Mouse (Mus musculus) left cerebral cortex, adult 2 months (tissue): ENCODE results near the gene Ccnf. TPM values are rescaled to one million over a fixed set of nuclear protein-coding genes. Genes with fewer than 3 reads are reported as not detected.

Experiments used
- DNase-seq, 2 experiments: peaks; one replicate each; pipeline ENCODE4 v3.0.0; 2021 to 2022; ENCODE audit warnings: low spot score in 2 of 2, mixed read lengths in 1 of 2; ENCODE audit errors: extremely low spot score in 1 of 2
- H3K27ac ChIP-seq: fragments of 200-600 bp; 2 replicates; pipeline ENCODE4 v1.8.1; 2022
- H3K4me3 ChIP-seq: fragments of 200-600 bp; 2 replicates; pipeline ENCODE4 v1.8.1; 2022
- CTCF ChIP-seq: fragments of 200-600 bp; IDR thresholded peaks from 2 replicates; pipeline ENCODE4 v1.8.1; 2022; ENCODE audit warnings: antibody characterized with exemption, mild to moderate bottlenecking, moderate library complexity
- intact Hi-C: fragments of 180-260 bp; cut with DNase I; formaldehyde crosslinking; loops from one replicate; pipeline ENCODE4 v1.15.1; 2025
- total RNA-seq, 2 experiments: library from RNA; stranded (reverse); gene quantifications; 2 replicates each; pipeline ENCODE4 v1.2.3; 2021

Ccnf gene
- total RNA-seq, 2 experiments from 2014 or later = 7.9 to 8.8 TPM

DNA sequence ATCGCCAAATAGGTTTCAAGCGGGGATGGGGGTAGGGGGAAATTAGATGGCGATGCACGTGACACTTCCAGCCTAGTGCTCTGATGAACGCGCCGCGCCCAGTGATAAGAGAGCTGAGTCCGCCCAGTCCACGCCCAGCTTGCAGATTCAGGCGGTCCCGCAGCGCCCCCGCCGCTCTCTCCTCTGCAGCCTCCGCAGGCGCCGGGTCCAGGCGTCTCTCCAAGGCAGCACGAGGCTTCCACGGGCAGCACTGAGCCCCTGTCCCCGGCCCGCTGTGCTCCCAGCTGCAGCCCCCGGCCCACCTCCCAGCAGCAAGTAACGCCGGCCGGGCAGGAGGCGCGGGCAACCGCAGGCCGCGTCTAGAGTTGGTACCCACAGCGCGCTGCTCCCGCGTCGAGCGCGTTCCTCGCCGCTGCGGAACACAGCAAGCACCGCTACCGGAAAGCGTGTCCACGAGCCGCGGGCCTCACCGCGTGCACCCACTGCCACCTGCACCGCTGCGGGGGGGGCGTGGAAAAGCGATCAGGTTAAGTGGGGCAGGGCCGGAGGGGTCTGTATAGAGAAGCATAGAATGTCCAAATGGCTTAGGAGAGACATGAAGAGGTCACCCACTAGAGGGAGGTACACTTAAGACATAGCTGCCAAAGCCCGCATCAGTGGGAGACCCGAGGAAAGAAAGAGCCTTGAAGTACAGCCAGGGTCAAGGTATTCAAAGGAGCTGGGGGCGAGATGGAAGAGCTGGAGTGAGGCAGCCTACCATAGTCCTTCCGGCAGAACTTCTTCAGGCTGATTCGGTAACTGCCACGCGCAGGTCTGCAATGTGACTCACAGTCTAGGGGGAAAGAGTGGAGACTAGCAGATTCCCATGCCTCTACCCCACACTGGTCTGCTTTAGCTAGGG is 44.6 kb downstream of the Ccnf start:
- intact Hi-C loops = no loop called here
- DNase-seq = peak; percentile 73 to 80
- peak; percentile 1 for TF ChIP-seq CTCF
- Histone ChIP-seq H3K27ac (peak overlapping the region; percentile 98), H3K4me3 (peak overlapping the region; percentile 84)

DNA sequence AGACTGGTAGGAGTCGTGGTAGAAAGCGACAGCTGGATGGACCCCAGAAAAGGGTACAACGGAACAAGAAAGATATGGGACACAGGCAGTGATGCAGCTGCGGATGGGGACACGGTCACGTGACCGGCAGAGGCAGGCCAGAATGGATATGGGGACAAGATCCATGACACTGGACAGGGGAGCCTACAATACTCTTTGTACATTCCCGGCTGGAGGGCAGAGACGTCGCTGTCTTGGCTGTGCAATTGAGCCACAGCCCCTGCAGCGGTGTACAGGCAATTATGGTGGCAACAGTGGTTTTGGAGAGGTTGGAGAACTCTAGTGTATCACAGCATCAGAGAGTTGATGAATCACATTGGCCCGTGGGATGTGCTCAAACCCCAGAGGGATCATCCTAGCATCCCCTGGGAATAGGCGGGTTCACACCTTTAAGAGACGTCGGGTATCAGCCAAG is 45.3 kb downstream of the Ccnf start:
- Histone ChIP-seq H3K4me3 (peak overlapping the region; percentile 84), H3K27ac (peak overlapping the region; percentile 98)
- TF ChIP-seq CTCF = no peak
- peak in 1 of 2 experiments; percentile 28 for DNase-seq
- intact Hi-C loops = loop anchor here (2.0 kb wide), 1 partner anchor 37 kb away; the partner anchor contains the start of gene Atp6v0c

DNA sequence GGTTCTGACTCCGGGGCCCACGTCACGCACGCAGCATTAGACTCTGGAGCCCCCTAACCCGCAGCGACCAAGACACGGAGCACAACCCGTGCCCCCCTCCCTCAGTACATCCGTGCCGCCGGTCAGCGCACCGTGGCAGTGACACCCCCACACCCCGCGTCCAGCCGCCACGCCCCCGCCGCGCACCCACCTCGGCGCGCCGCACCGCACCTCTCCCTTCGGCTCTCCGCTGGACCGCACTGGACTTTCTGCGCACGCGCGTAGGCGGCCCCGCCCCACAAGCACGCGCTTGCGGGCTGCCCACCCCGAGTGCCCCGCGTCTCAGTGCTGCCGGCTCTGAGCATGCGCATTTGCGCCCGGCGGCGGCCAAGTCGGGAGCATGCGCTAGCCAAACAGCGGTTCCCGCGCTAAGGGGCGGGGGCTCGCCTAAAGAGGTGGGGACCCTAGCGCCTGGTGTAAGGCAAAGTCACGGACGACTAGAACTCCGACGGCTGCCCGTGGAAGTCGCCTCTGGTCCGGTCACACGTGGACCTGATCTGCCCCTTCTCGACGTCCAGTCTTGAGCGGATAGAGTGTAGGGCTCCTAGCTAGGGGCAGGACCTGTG is 45.9 kb downstream of the Ccnf start, which contains the start of gene Tbc1d24:
Tbc1d24 (minus strand) TSS at position 279 of the 605 bp plus-strand sequence.
- H3K27ac ChIP-seq = peak within 1 kb of the TSS; percentile 98
- peak; percentile 96 for DNase-seq
- no peak for TF ChIP-seq CTCF
- intact Hi-C loops = loop anchor here (2.0 kb wide), 1 partner anchor 37 kb away; the partner anchor contains the start of gene Atp6v0c
- peak within 1 kb of the TSS; percentile 84 for H3K4me3 ChIP-seq

DNA sequence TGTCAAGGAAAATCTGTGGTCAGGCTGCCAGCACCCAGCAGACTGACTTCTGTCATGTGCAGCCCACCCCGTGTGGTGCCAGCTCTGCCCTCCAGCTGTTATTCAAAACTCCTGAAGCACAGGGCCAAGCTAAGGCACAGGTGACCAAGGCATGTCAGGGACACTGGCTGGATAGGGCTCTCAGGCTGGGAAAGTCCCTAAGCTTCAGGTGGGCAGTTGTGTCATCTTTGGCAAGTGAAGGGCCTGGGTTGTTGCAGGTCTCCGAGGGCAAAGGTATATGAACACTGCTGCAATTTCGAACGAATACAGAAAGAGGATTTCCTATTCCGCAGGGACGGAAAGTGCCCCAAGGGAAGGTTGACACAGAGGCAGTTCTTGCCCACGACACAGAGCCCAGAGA is 46.4 kb downstream of the Ccnf start:
- no peak for TF ChIP-seq CTCF
- intact Hi-C loops = loop anchor here (2.0 kb wide), 1 partner anchor 36 kb away; the partner anchor contains the start of gene Atp6v0c
- DNase-seq = no peak
- Histone ChIP-seq H3K4me3 (peak overlapping the region; percentile 84), H3K27ac (peak overlapping the region; percentile 98)

DNA sequence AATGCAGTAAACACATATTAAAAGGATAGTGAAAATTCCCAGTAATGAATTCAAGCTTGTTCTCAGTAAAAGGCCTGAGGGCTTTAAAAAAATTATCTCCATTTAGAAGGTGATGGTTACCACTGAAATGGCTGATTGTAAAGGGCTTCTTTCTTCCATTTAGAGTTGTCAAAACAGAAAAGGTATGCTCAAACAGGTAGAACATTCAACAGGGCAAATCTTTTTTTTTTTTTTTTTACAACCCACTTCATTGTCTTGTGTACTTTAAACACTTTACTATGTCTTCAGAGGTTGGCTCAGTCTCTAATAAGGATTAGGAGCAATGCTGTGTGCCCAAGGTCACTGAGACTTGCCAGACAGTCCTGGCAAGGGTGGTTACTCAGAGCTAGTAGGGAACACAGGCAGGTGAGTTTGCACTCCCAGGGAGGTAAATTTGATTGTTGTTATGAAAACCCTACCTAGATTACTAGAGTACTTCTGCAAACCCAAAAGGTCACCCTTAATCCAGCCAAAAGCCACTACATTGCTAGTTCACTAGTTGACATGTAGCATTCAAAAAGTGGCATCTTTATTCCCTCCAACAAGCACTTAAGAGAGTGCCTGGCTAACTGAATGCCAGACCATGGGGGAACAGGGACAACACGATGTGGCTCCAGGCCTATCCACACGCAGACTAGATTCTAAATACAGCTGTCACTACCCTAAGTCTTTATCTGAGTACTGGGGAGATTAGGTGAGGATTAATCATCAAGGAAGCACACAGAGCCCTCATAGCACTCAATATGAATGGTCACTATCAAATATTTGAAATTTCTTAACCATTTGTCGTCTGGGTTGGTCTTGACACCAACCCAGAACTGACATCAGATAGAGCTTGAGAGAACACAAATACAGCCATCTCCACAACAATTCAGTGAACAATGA is 47.4 kb downstream of the Ccnf start:
- no peak for DNase-seq
- intact Hi-C loops = loop anchor here (2.0 kb wide), 1 partner anchor 35 kb away; the partner anchor contains the start of gene Atp6v0c
- TF ChIP-seq CTCF = no peak
- H3K27ac ChIP-seq = no peak overlapping the region
- peak overlapping the region; percentile 84 for H3K4me3 ChIP-seq

DNA sequence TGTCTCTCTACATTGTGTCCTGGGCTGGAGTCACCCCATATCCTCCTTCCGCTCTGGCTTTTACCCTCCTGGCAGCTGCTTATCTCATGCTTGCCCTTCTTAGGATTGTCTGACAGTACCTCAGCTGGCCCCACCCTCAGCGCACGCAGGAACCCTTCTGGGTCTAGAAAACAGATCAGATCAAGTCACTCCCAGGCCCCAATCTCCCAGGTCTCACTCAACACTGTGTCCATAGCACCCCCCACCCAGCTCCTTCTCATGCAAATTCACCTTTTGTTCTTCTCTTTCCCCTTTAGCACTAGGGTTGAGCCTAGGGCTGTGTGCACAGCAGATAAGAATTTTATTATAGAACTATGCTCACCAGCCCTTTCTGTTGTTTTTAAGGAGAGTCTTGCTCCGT is 48.2 kb downstream of the Ccnf start:
- no peak for DNase-seq
- no peak overlapping the region; the same call in 1 of the 2 replicates for H3K4me3 ChIP-seq

DNA sequence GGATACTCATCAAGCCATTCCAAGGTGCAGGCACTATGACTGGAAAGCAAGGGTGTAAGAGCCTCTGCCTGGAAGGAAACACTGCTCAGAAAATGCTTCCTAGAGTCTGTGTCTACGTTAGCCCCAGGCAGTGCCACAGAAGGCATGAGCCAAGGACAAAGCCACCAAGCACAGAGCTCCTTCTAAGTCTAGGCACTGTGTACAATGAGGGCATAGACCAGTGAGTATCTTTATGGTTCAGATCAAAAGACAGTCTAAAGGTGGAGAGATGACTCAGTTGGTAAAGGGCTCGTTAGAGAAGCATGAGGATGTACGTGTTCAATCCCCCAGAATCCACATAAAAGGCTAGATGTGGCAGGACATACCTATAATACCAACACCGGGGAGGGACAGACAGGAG is 50.2 kb downstream of the Ccnf start:
- intact Hi-C loops = no loop called here
- Histone ChIP-seq H3K4me3 (no peak overlapping the region), H3K27ac (peak overlapping the region; percentile 84)
- DNase-seq = no peak
- TF ChIP-seq CTCF = no peak

More for the DNA sequence above, 48.2 kb downstream of the Ccnf start:
- H3K27ac ChIP-seq = no peak overlapping the region
- TF ChIP-seq CTCF = no peak
- intact Hi-C loops = no loop called here

DNA sequence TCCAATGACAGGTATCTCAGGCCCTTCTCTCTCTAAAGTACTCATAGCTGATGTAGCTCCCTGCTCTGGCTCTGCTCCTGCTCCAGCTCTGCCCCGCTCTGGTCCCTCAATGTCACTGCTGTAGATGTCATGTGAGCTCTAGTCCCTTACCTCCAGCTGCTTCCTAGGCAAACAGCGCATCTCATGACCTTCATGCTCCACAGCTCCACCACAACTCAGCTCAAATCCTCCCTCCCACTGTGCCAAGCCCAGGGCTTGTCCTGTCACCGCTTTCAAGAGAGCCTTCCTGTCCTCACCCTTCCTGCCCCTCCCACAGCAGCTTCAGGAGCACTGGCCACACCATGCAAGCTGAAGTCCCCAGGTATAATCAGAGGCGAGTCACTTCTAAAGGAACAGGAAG is 51.5 kb downstream of the Ccnf start:
- intact Hi-C loops = no loop called here
- no peak for DNase-seq
- peak overlapping the region; percentile 84 for H3K27ac ChIP-seq

DNA sequence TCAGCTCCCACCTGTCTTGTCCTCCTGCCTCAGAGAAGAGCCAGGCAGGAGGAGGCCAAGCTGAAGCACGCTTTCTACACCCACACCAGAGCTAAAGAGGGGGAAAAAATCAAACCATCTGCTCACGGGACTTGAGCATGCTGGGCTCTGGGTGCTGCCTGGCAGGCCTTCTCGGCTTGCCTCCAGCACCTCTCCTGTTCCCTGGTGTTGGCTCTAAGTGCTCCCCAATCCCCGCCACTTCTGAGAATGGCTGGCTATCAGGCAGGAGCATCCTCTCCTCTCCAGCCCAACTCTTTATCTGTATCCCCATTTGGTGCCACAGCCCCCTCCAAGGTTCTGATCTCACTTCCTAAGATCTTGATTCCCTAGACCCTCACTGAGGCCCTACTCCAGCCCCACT is 52.0 kb downstream of the Ccnf start:
- Histone ChIP-seq H3K4me3 (no peak overlapping the region), H3K27ac (peak overlapping the region; percentile 84)
- no peak for TF ChIP-seq CTCF
- peak; percentile 38 to 67 for DNase-seq
- intact Hi-C loops = no loop called here

More for the DNA sequence above, 51.5 kb downstream of the Ccnf start:
- H3K4me3 ChIP-seq = no peak overlapping the region
- no peak for TF ChIP-seq CTCF

DNA sequence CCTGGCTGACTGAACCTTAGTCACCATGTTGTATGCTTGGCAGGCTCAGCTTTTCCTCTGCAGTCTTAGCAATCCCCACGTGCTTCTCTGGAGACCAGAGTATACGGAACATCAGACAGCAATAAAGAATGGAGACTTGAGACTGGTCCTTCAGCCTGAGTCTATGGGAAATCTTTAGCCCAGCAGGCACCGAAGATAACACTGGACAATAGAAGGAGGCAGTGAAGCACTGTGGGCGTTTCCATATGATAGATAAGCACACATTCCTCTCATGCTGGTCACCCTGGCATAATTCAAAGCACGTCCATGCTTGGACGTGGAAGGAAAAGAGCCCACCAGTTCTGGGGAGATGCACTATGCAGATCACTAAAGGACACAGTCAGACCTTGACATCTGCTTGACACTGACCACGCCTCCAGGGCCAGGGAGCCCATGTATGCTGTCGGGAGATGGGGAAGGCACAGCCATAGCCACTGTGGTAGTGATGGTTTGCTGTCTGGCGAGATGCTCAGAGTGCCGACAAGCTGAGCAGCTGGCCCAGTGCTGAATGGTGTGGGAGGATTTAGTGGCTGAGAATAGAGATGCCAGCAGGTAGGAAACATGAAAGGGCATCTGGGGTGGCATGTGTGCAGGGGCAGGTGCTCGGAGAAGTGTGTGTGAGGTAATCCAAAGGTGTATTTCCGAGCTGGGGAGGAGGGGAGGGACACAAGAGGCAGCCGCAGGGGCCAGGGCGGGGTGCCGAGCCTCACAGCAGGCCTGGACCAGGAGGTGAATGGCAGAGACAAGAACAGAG is 54.1 kb downstream of the Ccnf start:
- Histone ChIP-seq H3K4me3 (no peak overlapping the region), H3K27ac (peak overlapping the region; percentile 84; the same call in 1 of the 2 replicates)
- DNase-seq = peak in 1 of 2 experiments; percentile 39
- no peak for TF ChIP-seq CTCF
- intact Hi-C loops = no loop called here

DNA sequence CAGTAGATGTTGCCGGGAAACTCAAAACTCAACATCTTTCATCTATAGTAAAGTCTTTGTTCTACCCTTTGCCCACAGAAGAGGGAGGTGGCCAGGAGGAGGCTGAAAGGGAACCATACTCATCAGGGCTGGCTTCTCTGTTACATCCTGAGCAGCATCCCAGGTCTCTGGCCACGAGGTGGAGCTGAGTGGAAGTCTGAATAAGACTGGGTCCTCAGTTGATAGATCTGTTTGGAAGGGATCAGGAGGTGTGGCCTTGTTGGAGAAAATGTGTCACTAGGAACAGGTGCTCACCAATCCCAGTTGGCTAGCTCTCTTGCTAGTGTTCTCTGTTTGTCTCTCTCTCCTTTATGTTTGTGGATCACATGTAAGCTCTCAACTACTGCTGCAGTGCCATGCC is 55.9 kb downstream of the Ccnf start:
- H3K27ac ChIP-seq = no peak overlapping the region
- DNase-seq = no peak
- no peak overlapping the region for H3K4me3 ChIP-seq
- intact Hi-C loops = no loop called here
- no peak for TF ChIP-seq CTCF
